Mouse (Mus musculus) ES-Bruce4 (cell line): ENCODE data around the gene Serpina3m. TPM values are rescaled to one million over a fixed set of nuclear protein-coding genes. Genes with fewer than 3 reads are reported as not detected.
"Not testable (repeated sequence)": the region's sequence is repeated elsewhere in the genome, so short reads cannot be mapped to it uniquely, and the experiment has no call there.

Source experiments
- H3K27ac ChIP-seq: 2 replicates; pipeline ENCODE4 v1.5.1; 2012; ENCODE audit warnings: low read length, inconsistent platforms; ENCODE audit not compliant: insufficient read depth
- H3K27me3 ChIP-seq: 2 replicates; pipeline ENCODE4 v1.6.1; 2012; ENCODE audit warnings: mild to moderate bottlenecking, low read length, inconsistent platforms; ENCODE audit not compliant: control insufficient read depth, poor library complexity, insufficient read depth, severe bottlenecking
- H3K36me3 ChIP-seq: 2 replicates; pipeline ENCODE4 v1.6.1; 2012; ENCODE audit warnings: inconsistent platforms, mild to moderate bottlenecking, low read length, moderate library complexity; ENCODE audit not compliant: control insufficient read depth, poor library complexity, insufficient read depth, severe bottlenecking
- H3K4me1 ChIP-seq: one replicate; pipeline ENCODE4 v1.8.1; 2011; ENCODE audit warnings: low read length; ENCODE audit not compliant: control insufficient read depth, insufficient read depth
- H3K4me3 ChIP-seq: 2 replicates; pipeline ENCODE4 v1.5.1; 2011; ENCODE audit warnings: low read depth, mild to moderate bottlenecking, low read length
- H3K9ac ChIP-seq: 2 replicates; pipeline ENCODE4 v1.6.1; 2012; ENCODE audit warnings: low read depth, mild to moderate bottlenecking, inconsistent platforms; ENCODE audit not compliant: poor library complexity, severe bottlenecking
- H3K9me3 ChIP-seq: replicated peaks from 2 replicates; pipeline ENCODE4 v1.6.1; 2012; ENCODE audit warnings: mild to moderate bottlenecking, low read length, inconsistent platforms; ENCODE audit not compliant: control insufficient read depth, poor library complexity, insufficient read depth, severe bottlenecking
- CTCF ChIP-seq: IDR thresholded peaks from one replicate; pipeline ENCODE4 v1.8.1; 2011; ENCODE audit warnings: low read depth, low read length
- EP300 ChIP-seq: IDR thresholded peaks from 2 replicates; pipeline ENCODE4 v1.6.1; 2011; ENCODE audit warnings: low read depth, low read length; ENCODE audit not compliant: insufficient read depth
- POLR2A ChIP-seq: IDR thresholded peaks from one replicate; pipeline ENCODE4 v1.8.1; 2011; ENCODE audit warnings: low read length; ENCODE audit not compliant: insufficient read depth
- polyA plus RNA-seq: library from polyadenylated mRNA; stranded (reverse); fragments of >200 nt; gene quantifications from 2 replicates; pipeline ENCODE4 v1.2.4, GENCODE M21; 2011; ENCODE audit warnings: low read depth; ENCODE audit not compliant: missing spikeins, insufficient read depth, insufficient read length

Serpina3m gene
- polyA plus RNA-seq = 6.1 and 7.0 TPM in 2 replicates

DNA sequence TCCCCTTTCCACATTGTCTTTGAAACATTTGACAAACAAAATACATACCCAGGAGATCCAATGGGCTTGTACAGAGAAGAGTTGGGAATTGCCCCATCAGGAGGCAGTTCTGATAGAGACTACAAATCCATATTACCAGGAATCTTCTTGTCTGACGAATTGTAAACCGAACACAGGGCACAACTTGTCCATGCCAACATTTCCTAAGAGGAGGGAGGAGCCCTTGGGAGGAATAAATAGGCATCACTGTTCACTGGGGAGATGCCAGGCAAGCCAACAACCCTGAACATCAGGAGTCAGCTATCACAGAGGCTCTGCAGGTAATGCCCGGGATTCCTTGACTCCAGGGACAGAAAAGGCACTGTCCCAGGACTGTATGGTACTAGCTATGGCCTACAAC lies at the start of gene Serpina3m, which contains the start of gene Serpina3k:
Serpina3m (plus strand) TSS at position 261 of the 400 bp plus-strand sequence.
Serpina3k (plus strand) TSS at position 261 of the 400 bp plus-strand sequence.
- not testable (repeated sequence) for H3K9ac ChIP-seq, H3K4me3 ChIP-seq, H3K9me3 ChIP-seq, H3K27ac ChIP-seq, H3K4me1 ChIP-seq, H3K36me3 ChIP-seq, H3K27me3 ChIP-seq

DNA sequence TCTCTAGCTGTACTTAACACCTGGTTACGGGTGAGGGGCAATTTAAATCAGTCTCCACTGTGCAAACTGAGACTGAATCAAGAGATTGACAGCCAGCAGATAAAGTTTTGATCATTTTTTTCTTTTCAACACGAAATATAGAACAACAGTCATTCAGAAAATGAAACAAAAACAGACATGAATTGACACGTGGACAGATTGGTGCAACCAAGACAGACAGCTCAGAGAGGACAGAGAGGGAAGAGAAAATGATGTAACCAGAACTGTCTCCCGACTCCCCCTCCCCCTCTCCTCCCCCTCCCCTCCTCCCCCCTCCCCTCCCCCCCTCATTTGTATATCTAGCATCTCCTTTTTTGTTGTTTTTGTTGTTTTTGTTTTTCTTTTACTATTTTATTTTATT lies 48.4 kb upstream of the Serpina3m start:
- Histone ChIP-seq H3K27me3 (no peaks in the 10 kb centered on the region), H3K27ac (no peak overlapping the region), H3K36me3 (no peaks in the 10 kb centered on the region), H3K9me3 (peaks cover 3% of the 10 kb centered on the region; the same call in 1 of the 2 replicates), H3K4me1 (no peaks in the 10 kb centered on the region), H3K9ac (no peak overlapping the region), H3K4me3 (no peak overlapping the region)
- TF ChIP-seq EP300 (no peak), POLR2A (no peak), CTCF (no peak)

- Histone ChIP-seq H3K27me3 (no peaks in the 10 kb centered on the region), H3K36me3 (no peaks in the 10 kb centered on the region), H3K27ac (no peak overlapping the region), H3K9ac (no peak overlapping the region), H3K4me3 (no peak overlapping the region), H3K9me3 (peaks cover 3% of the 10 kb centered on the region; the same call in 1 of the 2 replicates), H3K4me1 (no peaks in the 10 kb centered on the region)
- no peak for TF ChIP-seq CTCF
- TF ChIP-seq POLR2A = no peak
- TF ChIP-seq EP300 = no peak
Observed at GRCm38 (mm10) chr12:104293963-104294362, 44.3 kb upstream of the Serpina3m start.

DNA sequence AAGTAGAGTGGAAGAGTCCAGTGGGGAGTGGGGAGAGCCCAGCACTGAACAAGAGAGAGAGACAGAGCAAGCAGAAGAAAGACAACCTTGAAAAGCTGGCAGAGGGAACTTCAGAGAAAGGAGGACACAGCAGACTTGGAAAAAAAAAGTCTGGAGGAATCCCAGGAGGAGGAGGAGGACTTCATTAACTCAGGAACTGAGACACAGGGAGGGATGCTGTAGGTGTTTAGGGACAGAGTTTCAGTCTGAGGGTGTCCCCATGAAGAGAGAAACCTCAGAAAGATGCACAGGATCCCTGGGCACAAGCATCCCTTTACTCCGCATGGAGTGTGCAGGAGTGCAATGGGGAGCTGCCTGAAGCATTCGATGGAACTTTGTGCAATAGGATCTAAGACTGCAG lies 40.2 kb upstream of the Serpina3m start:
- no peak overlapping the region for H3K27ac ChIP-seq
- H3K4me3 ChIP-seq = no peak overlapping the region
- H3K4me1 ChIP-seq = no peaks in the 10 kb centered on the region
- no peaks in the 10 kb centered on the region for H3K27me3 ChIP-seq
- no peaks in the 10 kb centered on the region for H3K9me3 ChIP-seq
- no peak for TF ChIP-seq POLR2A
- no peak for TF ChIP-seq EP300
- no peak for TF ChIP-seq CTCF
- H3K36me3 ChIP-seq = no peaks in the 10 kb centered on the region
- no peak overlapping the region for H3K9ac ChIP-seq

- Histone ChIP-seq H3K27me3 (no peaks in the 10 kb centered on the region), H3K27ac (no peak overlapping the region), H3K9me3 (peaks cover 5% of the 10 kb centered on the region; the same call in 1 of the 2 replicates), H3K9ac (no peak overlapping the region), H3K4me1 (no peaks in the 10 kb centered on the region), H3K36me3 (no peaks in the 10 kb centered on the region), H3K4me3 (no peak overlapping the region)
- no peak for TF ChIP-seq CTCF
- no peak for TF ChIP-seq POLR2A
- TF ChIP-seq EP300 = no peak
Observed at GRCm38 (mm10) chr12:104305991-104306390, 32.3 kb upstream of the Serpina3m start.

- Histone ChIP-seq H3K9ac (no peak within 1 kb of the TSS), H3K9me3 (peaks cover 2% of the 10 kb centered on the region; the same call in 1 of the 2 replicates), H3K27ac (no peak within 1 kb of the TSS), H3K4me1 (no peaks in the 10 kb centered on the region), H3K36me3 (no peaks in the 10 kb centered on the region), H3K27me3 (no peaks in the 10 kb centered on the region), H3K4me3 (no peak within 1 kb of the TSS)
- TF ChIP-seq CTCF = no peak
- TF ChIP-seq POLR2A = no peak
Observed at GRCm38 (mm10) chr12:104314253-104314652, 24.0 kb upstream of the Serpina3m start, which contains the start of gene Serpina3j. Serpina3j (plus strand) TSS chr12:104314553.

GRCm38 (mm10) chr12:104322454-104322853 lies 15.8 kb upstream of the Serpina3m start:
- TF ChIP-seq CTCF = no peak
- Histone ChIP-seq H3K27me3 (no peaks in the 10 kb centered on the region), H3K9me3 (no peaks in the 10 kb centered on the region)

More at GRCm38 (mm10) chr12:104322454-104322853, 15.8 kb upstream of the Serpina3m start:
- no peaks in the 10 kb centered on the region for H3K36me3 ChIP-seq
- no peak overlapping the region for H3K27ac ChIP-seq
- no peaks in the 10 kb centered on the region for H3K4me1 ChIP-seq
- no peak overlapping the region for H3K4me3 ChIP-seq
- no peak overlapping the region for H3K9ac ChIP-seq
